Mouse (Mus musculus) MEL (cell line): ENCODE data around the gene Rapgef1. TPM values are rescaled to one million over a fixed set of nuclear protein-coding genes. Genes with fewer than 3 reads are reported as not detected.

ENCODE experiments used
- DNase-seq: peaks from one replicate; pipeline ENCODE4 v3.0.0; 2011; ENCODE audit warnings: low read depth, low spot score
- H3K27ac ChIP-seq: 2 replicates; pipeline ENCODE4 v1.5.1; 2012; ENCODE audit warnings: low read depth, mild to moderate bottlenecking, control low read depth, low read length, moderate library complexity; ENCODE audit not compliant: control insufficient read depth
- H3K27me3 ChIP-seq, 2 experiments: fragments of 150-350 bp in 1 of 2; sonication (generic) in 1 of 2; 2 replicates each; pipeline ENCODE4 v1.6.1; 2012; ENCODE audit warnings: low read length in 2 of 2, mild to moderate bottlenecking in 2 of 2, improper control_type of control experiment in 1 of 2, moderate library complexity in 1 of 2; ENCODE audit not compliant: insufficient read depth in 2 of 2, control insufficient read depth in 1 of 2
- H3K36me3 ChIP-seq, 2 experiments: 2 replicates each; pipeline ENCODE4 v1.6.1; 2012 to 2014; ENCODE audit warnings: low read length in 2 of 2, improper control_type of control experiment in 1 of 2, inconsistent platforms in 1 of 2, mild to moderate bottlenecking in 1 of 2; ENCODE audit not compliant: insufficient read depth in 2 of 2, control insufficient read depth in 1 of 2
- H3K4me1 ChIP-seq, 2 experiments: fragments of 150-350 bp in 1 of 2; sonication (generic) in 1 of 2; 2 replicates each; pipeline ENCODE4 v1.6.1; 2012; ENCODE audit warnings: low read length in 2 of 2, improper control_type of control experiment in 1 of 2, mild to moderate bottlenecking in 1 of 2; ENCODE audit not compliant: insufficient read depth in 2 of 2, control insufficient read depth in 1 of 2
- H3K4me3 ChIP-seq, 2 experiments: fragments of 150-350 bp in 1 of 2; sonication (generic) in 1 of 2; 2 replicates each; pipeline ENCODE4 v1.5.1; 2012; ENCODE audit warnings: low read depth in 2 of 2, low read length in 2 of 2, mild to moderate bottlenecking in 2 of 2, moderate library complexity in 2 of 2, control low read depth in 1 of 2, improper control_type of control experiment in 1 of 2; ENCODE audit not compliant: control insufficient read depth in 1 of 2, insufficient read depth in 1 of 2
- H3K79me2 ChIP-seq: 2 replicates; pipeline ENCODE4 v1.6.1; 2012; ENCODE audit warnings: mild to moderate bottlenecking, low read length, moderate library complexity; ENCODE audit not compliant: control insufficient read depth, poor library complexity, insufficient read depth
- H3K9ac ChIP-seq: 2 replicates; pipeline ENCODE4 v1.6.1; 2012; ENCODE audit warnings: low read depth, mild to moderate bottlenecking, control low read depth, low read length, moderate library complexity; ENCODE audit not compliant: control insufficient read depth, poor library complexity, severe bottlenecking
- H3K9me3 ChIP-seq: fragments of 150-350 bp; sonication (generic); replicated peaks from 2 replicates; pipeline ENCODE4 v1.6.1; 2012; ENCODE audit warnings: mild to moderate bottlenecking, low read length, improper control_type of control experiment, moderate library complexity; ENCODE audit not compliant: insufficient read depth
- BHLHE40 ChIP-seq: IDR thresholded peaks from 2 replicates; pipeline ENCODE4 v1.6.1; 2012; ENCODE audit warnings: low read depth, mild to moderate bottlenecking, inconsistent platforms, low read length, improper control_type of control experiment, borderline replicate concordance
- CHD1 ChIP-seq: IDR thresholded peaks from 2 replicates; pipeline ENCODE4 v1.6.1; 2012; ENCODE audit warnings: low read depth, mild to moderate bottlenecking, inconsistent platforms, low read length, improper control_type of control experiment
- CHD2 ChIP-seq: IDR thresholded peaks from 2 replicates; pipeline ENCODE4 v1.6.1; 2011; ENCODE audit warnings: low read length, improper control_type of control experiment
- CTCF ChIP-seq, 3 experiments: IDR thresholded peaks in 2 of 3; conservative IDR thresholded peaks in 1 of 3; 2 replicates each; pipeline ENCODE4 v1.5.1; 2011 to 2012; ENCODE audit warnings: low read length in 3 of 3, low read depth in 2 of 3, mild to moderate bottlenecking in 2 of 3, improper control_type of control experiment in 1 of 3, inconsistent platforms in 1 of 3, mixed read lengths in 1 of 3, moderate library complexity in 1 of 3; ENCODE audit not compliant: control insufficient read depth in 1 of 3, insufficient read depth in 1 of 3, poor library complexity in 1 of 3, severe bottlenecking in 1 of 3
- E2F4 ChIP-seq: IDR thresholded peaks from 2 replicates; pipeline ENCODE4 v1.6.1; 2011; ENCODE audit warnings: low read depth, low read length, improper control_type of control experiment, borderline replicate concordance
- ELF1 ChIP-seq: IDR thresholded peaks from 2 replicates; pipeline ENCODE4 v1.6.1; 2014; ENCODE audit warnings: low read depth, mild to moderate bottlenecking, inconsistent platforms, low read length, improper control_type of control experiment, moderate library complexity
- EP300 ChIP-seq, 2 experiments: IDR thresholded peaks; 2 replicates each; pipeline ENCODE4 v1.6.1; 2011; ENCODE audit warnings: improper control_type of control experiment in 2 of 2, low read length in 2 of 2, low read depth in 1 of 2, mild to moderate bottlenecking in 1 of 2
- GABPA ChIP-seq: IDR thresholded peaks from 2 replicates; pipeline ENCODE4 v1.6.1; 2012; ENCODE audit warnings: low read depth, mild to moderate bottlenecking, inconsistent platforms, low read length, improper control_type of control experiment, moderate library complexity
- HCFC1 ChIP-seq: IDR thresholded peaks from 2 replicates; pipeline ENCODE4 v1.6.1; 2012; ENCODE audit warnings: low read depth, mild to moderate bottlenecking, inconsistent platforms, low read length, improper control_type of control experiment, moderate library complexity
- JUND ChIP-seq: IDR thresholded peaks from 2 replicates; pipeline ENCODE4 v1.6.1; 2011; ENCODE audit warnings: low read depth, mild to moderate bottlenecking, improper control_type of control experiment, low read length
- KAT2A ChIP-seq: conservative IDR thresholded peaks from 2 replicates; pipeline ENCODE4 v1.6.1; 2012; ENCODE audit warnings: low read depth, low read length, improper control_type of control experiment, inconsistent platforms
- MAFK ChIP-seq: IDR thresholded peaks from 2 replicates; pipeline ENCODE4 v1.6.1; 2011; ENCODE audit warnings: low read depth, mild to moderate bottlenecking, low read length, improper control_type of control experiment, borderline replicate concordance
- MAX ChIP-seq: IDR thresholded peaks from 2 replicates; pipeline ENCODE4 v1.6.1; 2011; ENCODE audit warnings: low read length, improper control_type of control experiment
- MAZ ChIP-seq: IDR thresholded peaks from 2 replicates; pipeline ENCODE4 v1.6.1; 2012; ENCODE audit warnings: low read depth, mild to moderate bottlenecking, inconsistent platforms, low read length, improper control_type of control experiment
- MEF2A ChIP-seq: IDR thresholded peaks from 2 replicates; pipeline ENCODE4 v1.6.1; 2014; ENCODE audit warnings: low read depth, mild to moderate bottlenecking, inconsistent platforms, low read length, improper control_type of control experiment; ENCODE audit not compliant: poor library complexity, insufficient replicate concordance, severe bottlenecking; ENCODE audit errors: extremely low read depth
- MXI1 ChIP-seq: IDR thresholded peaks from 2 replicates; pipeline ENCODE4 v1.6.1; 2011; ENCODE audit warnings: mild to moderate bottlenecking, low read depth, low read length, improper control_type of control experiment
- MYB ChIP-seq: IDR thresholded peaks from 2 replicates; pipeline ENCODE4 v1.6.1; 2011; ENCODE audit warnings: mild to moderate bottlenecking, low read depth, low read length, improper control_type of control experiment
- MYC ChIP-seq: IDR thresholded peaks from 2 replicates; pipeline ENCODE4 v1.6.1; 2011; ENCODE audit warnings: low read depth, mild to moderate bottlenecking, low read length, improper control_type of control experiment, moderate library complexity
- NELFE ChIP-seq: IDR thresholded peaks from 2 replicates; pipeline ENCODE4 v1.6.1; 2011; ENCODE audit warnings: low read depth, low read length, improper control_type of control experiment
- NRF1 ChIP-seq: IDR thresholded peaks from 2 replicates; pipeline ENCODE4 v1.6.1; 2014; ENCODE audit warnings: low read depth, mild to moderate bottlenecking, inconsistent platforms, low read length, improper control_type of control experiment, moderate library complexity; ENCODE audit not compliant: poor library complexity, insufficient read depth, severe bottlenecking
- POLR2A ChIP-seq, 2 experiments: IDR thresholded peaks; 2 replicates each; pipeline ENCODE4 v1.6.1; 2011 to 2012; ENCODE audit warnings: low read length in 2 of 2, mild to moderate bottlenecking in 2 of 2, control low read depth in 1 of 2, improper control_type of control experiment in 1 of 2, low read depth in 1 of 2, moderate library complexity in 1 of 2; ENCODE audit not compliant: control insufficient read depth in 1 of 2, insufficient read depth in 1 of 2, poor library complexity in 1 of 2
- POLR2AphosphoS2 ChIP-seq: IDR thresholded peaks from 2 replicates; pipeline ENCODE4 v1.6.1; 2011; ENCODE audit warnings: low read length, improper control_type of control experiment
- POLR2AphosphoS5 ChIP-seq: IDR thresholded peaks from 2 replicates; pipeline ENCODE4 v1.6.1; 2012; ENCODE audit warnings: low read depth, borderline replicate concordance, mild to moderate bottlenecking, inconsistent platforms, low read length, moderate library complexity, mixed read lengths
- RAD21 ChIP-seq: IDR thresholded peaks from 2 replicates; pipeline ENCODE4 v1.6.1; 2011; ENCODE audit warnings: mild to moderate bottlenecking, low read depth, low read length, improper control_type of control experiment
- RCOR1 ChIP-seq: IDR thresholded peaks from 2 replicates; pipeline ENCODE4 v1.6.1; 2012; ENCODE audit warnings: low read depth, mild to moderate bottlenecking, inconsistent platforms, low read length, improper control_type of control experiment
- SIN3A ChIP-seq: IDR thresholded peaks from 2 replicates; pipeline ENCODE4 v1.6.1; 2012; ENCODE audit warnings: low read length, improper control_type of control experiment, inconsistent platforms
- TAL1 ChIP-seq: IDR thresholded peaks from 2 replicates; pipeline ENCODE4 v1.6.1; 2012; ENCODE audit warnings: mild to moderate bottlenecking, inconsistent platforms, low read length, moderate library complexity, mixed read lengths
- TBP ChIP-seq: IDR thresholded peaks from 2 replicates; pipeline ENCODE4 v1.8.0; 2011; ENCODE audit warnings: low read depth, low read length, improper control_type of control experiment
- TCF12 ChIP-seq: IDR thresholded peaks from 2 replicates; pipeline ENCODE4 v1.6.1; 2014; ENCODE audit warnings: low read depth, mild to moderate bottlenecking, inconsistent platforms, low read length, improper control_type of control experiment, moderate library complexity
- UBTF ChIP-seq: IDR thresholded peaks from 2 replicates; pipeline ENCODE4 v1.6.1; 2012; ENCODE audit warnings: low read depth, mild to moderate bottlenecking, inconsistent platforms, low read length, improper control_type of control experiment, moderate library complexity, borderline replicate concordance; ENCODE audit not compliant: insufficient read depth
- USF1 ChIP-seq: IDR thresholded peaks from 2 replicates; pipeline ENCODE4 v1.6.1; 2014; ENCODE audit warnings: low read depth, mild to moderate bottlenecking, inconsistent platforms, low read length, improper control_type of control experiment, moderate library complexity
- USF2 ChIP-seq, 2 experiments: IDR thresholded peaks; 2 replicates each; pipeline ENCODE4 v1.6.1; 2011 to 2012; ENCODE audit warnings: improper control_type of control experiment in 2 of 2, low read length in 2 of 2, borderline replicate concordance in 1 of 2, inconsistent platforms in 1 of 2, low read depth in 1 of 2, mild to moderate bottlenecking in 1 of 2; ENCODE audit not compliant: insufficient read depth in 1 of 2
- ZC3H11A ChIP-seq: IDR thresholded peaks from 2 replicates; pipeline ENCODE4 v1.6.1; 2012; ENCODE audit warnings: low read depth, mild to moderate bottlenecking, inconsistent platforms, low read length, improper control_type of control experiment
- ZKSCAN1 ChIP-seq: IDR thresholded peaks from 2 replicates; pipeline ENCODE4 v1.6.1; 2012; ENCODE audit warnings: low read depth, mild to moderate bottlenecking, inconsistent platforms, low read length, improper control_type of control experiment, moderate library complexity
- ZMIZ1 ChIP-seq: IDR thresholded peaks from 2 replicates; pipeline ENCODE4 v1.6.1; 2012; ENCODE audit warnings: low read depth, mild to moderate bottlenecking, inconsistent platforms, low read length, improper control_type of control experiment, moderate library complexity
- ZNF384 ChIP-seq: IDR thresholded peaks from 2 replicates; pipeline ENCODE4 v1.6.1; 2012; ENCODE audit warnings: low read depth, mild to moderate bottlenecking, inconsistent platforms, low read length, improper control_type of control experiment
- polyA plus RNA-seq, 2 experiments: library from polyadenylated mRNA; stranded (reverse) in 1 of 2; unstranded in 1 of 2; fragments of >175 nt in 1 of 2; fragments of >200 nt in 1 of 2; gene quantifications; 2 replicates each; pipeline versions ENCODE4 v1.2.1 to v1.2.4; 2012; ENCODE audit warnings: low replicate concordance in 2 of 2, low read depth in 1 of 2; ENCODE audit not compliant: insufficient read length in 2 of 2, insufficient read depth in 1 of 2, missing spikeins in 1 of 2
- total RNA-seq: library from RNA; depleted of rRNA; stranded (reverse); fragments of 300-350 nt; gene quantifications from 2 replicates; pipeline ENCODE4 v1.2.3, GENCODE M21; 2012

Rapgef1 gene
- total and polyA plus RNA-seq, 3 experiments = 57.2 to 88.3 (median 77.0) TPM

DNA sequence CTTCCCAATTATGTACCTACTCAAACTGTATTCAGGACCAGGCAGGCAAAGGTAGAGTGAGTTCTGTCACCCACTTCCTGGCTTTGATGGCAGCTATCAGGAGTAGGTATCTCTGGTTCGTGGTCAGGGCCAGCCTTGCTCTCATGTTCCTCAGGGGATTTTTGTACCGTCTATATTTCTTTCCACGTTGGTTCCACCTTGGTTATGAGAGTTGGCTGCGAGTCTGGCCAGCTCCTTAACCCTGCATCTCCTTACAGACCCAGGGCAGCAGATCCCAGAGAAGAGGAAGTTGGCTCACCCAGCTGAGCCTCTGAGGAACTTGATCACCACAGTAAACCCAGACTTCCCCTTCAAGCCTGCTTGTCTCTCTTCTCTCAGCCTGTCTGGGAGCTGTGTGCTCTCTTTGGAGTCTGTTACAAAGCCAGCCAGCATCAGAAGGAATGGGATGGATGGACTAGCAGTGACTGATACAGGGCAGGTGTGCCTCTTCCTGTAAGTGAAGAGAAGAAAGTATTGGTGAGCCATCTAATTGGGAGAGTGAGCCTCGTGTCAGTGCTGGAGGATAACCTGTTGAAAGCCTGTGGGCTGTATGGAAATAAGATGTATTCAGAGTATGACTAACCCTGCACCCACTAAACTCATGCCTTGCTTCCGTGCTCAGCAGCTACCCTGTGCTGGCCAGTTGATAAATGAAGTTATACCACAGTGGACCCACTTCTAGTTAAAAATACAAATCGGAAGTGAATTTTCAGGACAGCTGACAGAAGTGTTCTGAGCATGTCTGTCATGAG lies 53.4 kb downstream of the Rapgef1 start:
- Histone ChIP-seq H3K9me3 (no peaks in the 10 kb centered on the region), H3K4me3 (no peak overlapping the region), H3K27me3 (no peaks in the 10 kb centered on the region), H3K9ac (no peak overlapping the region), H3K79me2 (peaks cover 14% of the 10 kb centered on the region), H3K4me1 (peaks cover 24 to 46% of the 10 kb centered on the region in 2 experiments), H3K27ac (peak overlapping the region; percentile 10), H3K36me3 (peaks cover 0 to 28% of the 10 kb centered on the region in 2 experiments; a peak in 2 of 4 replicates)
- DNase-seq = peak; percentile 92
- TF ChIP-seq ZNF384 = no peak
- no peak for TF ChIP-seq UBTF
- TF ChIP-seq MYC = no peak
- TF ChIP-seq EP300 (IDR thresholded peaks at IDR 0.05; ENCODE audit: low read depth in 1 of 2, low read length in 2 of 2) = peak; percentile 21 to 73; a peak in 2 of 4 replicates
- no peak for TF ChIP-seq BHLHE40
- no peak for TF ChIP-seq NRF1
- 0 out of 2 replicates have a peak, but pooled peaks have one; percentile 30 for TF ChIP-seq TBP
- peak; percentile 32; the same call in 1 of the 2 replicates for TF ChIP-seq MXI1
- peak; percentile 64; the same call in 1 of the 2 replicates for TF ChIP-seq SIN3A
- no peak for TF ChIP-seq POLR2AphosphoS5
- no peak for TF ChIP-seq MAZ
- no peak for TF ChIP-seq MAX
- no peak for TF ChIP-seq MYB
- TF ChIP-seq ZC3H11A = no peak
- TF ChIP-seq ELF1 = no peak
- TF ChIP-seq CHD2 = no peak
- no peak for TF ChIP-seq CTCF (IDR thresholded peaks at IDR 0.05 in 2 of 3, conservative IDR thresholded peaks at IDR 0.05 in 1 of 3; ENCODE audit: control insufficient read depth in 1 of 3, insufficient read depth in 1 of 3, low read depth in 2 of 3, low read length in 3 of 3, poor library complexity in 1 of 3, severe bottlenecking in 1 of 3)
- no peak for TF ChIP-seq POLR2AphosphoS2
- TF ChIP-seq USF1 = no peak
- no peak for TF ChIP-seq MAFK
- no peak for TF ChIP-seq TCF12
- TF ChIP-seq USF2 (IDR thresholded peaks at IDR 0.05; ENCODE audit: borderline replicate concordance in 1 of 2, insufficient read depth in 1 of 2, low read depth in 1 of 2, low read length in 2 of 2) = no peak
- TF ChIP-seq JUND = no peak
- no peak for TF ChIP-seq CHD1
- TF ChIP-seq TAL1 = no peak
- no peak for TF ChIP-seq MEF2A
- no peak for TF ChIP-seq ZKSCAN1
- no peak for TF ChIP-seq POLR2A (IDR thresholded peaks at IDR 0.05; ENCODE audit: control insufficient read depth in 1 of 2, insufficient read depth in 1 of 2, low read depth in 1 of 2, low read length in 2 of 2, poor library complexity in 1 of 2)
- TF ChIP-seq HCFC1 = no peak
- no peak for TF ChIP-seq ZMIZ1
- TF ChIP-seq RCOR1 = 0 out of 2 replicates have a peak, but pooled peaks have one; percentile 16
- no peak for TF ChIP-seq GABPA
- TF ChIP-seq E2F4 = no peak
- TF ChIP-seq NELFE = no peak
- TF ChIP-seq RAD21 = no peak
- TF ChIP-seq KAT2A = no peak
